Mouse (Mus musculus) midbrain, postnatal 0 days (tissue): Measurements from ENCODE around the gene Gm20708. TPM values are rescaled to one million over a fixed set of nuclear protein-coding genes. Genes with fewer than 3 reads are reported as not detected.

Source experiments
- ATAC-seq: fragments of 200-750 bp; cut with Nextera tagmentation; 2 replicates; pipeline ENCODE4 v1.8.0; 2017; ENCODE audit warnings: moderate number of reproducible peaks, mild to moderate bottlenecking, moderate TSS enrichment, moderate library complexity; ENCODE audit not compliant: low FRiP score
- DNase-seq: peaks from one replicate; pipeline ENCODE4 v3.0.0-alpha.2; 2015; ENCODE audit warnings: low spot score
- H3K27ac ChIP-seq: fragments of 300-500 bp; sonication (generic); 2 replicates; pipeline ENCODE4 v1.5.1; 2014; ENCODE audit warnings: low read depth, mild to moderate bottlenecking, low read length, mixed read lengths
- H3K27me3 ChIP-seq: fragments of 300-500 bp; sonication (generic); 2 replicates; pipeline ENCODE4 v1.6.1; 2014; ENCODE audit warnings: low read length, control low read depth, mixed read lengths; ENCODE audit not compliant: insufficient read depth
- H3K36me3 ChIP-seq: fragments of 300-500 bp; sonication (generic); 2 replicates; pipeline ENCODE4 v1.6.1; 2014; ENCODE audit warnings: low read length, control low read depth, mixed read lengths; ENCODE audit not compliant: insufficient read depth
- H3K4me1 ChIP-seq: fragments of 300-500 bp; sonication (generic); 2 replicates; pipeline ENCODE4 v1.6.1; 2014; ENCODE audit warnings: mild to moderate bottlenecking, control low read depth, antibody characterized with exemption, low read length, mixed read lengths; ENCODE audit not compliant: insufficient read depth
- H3K4me2 ChIP-seq: fragments of 300-500 bp; sonication (generic); 2 replicates; pipeline ENCODE4 v1.6.1; 2014; ENCODE audit warnings: low read depth, mild to moderate bottlenecking, low read length, mixed read lengths; ENCODE audit not compliant: poor library complexity, severe bottlenecking
- H3K4me3 ChIP-seq: fragments of 300-500 bp; sonication (generic); 2 replicates; pipeline ENCODE4 v1.5.1; 2014; ENCODE audit warnings: low read depth, mild to moderate bottlenecking, low read length, moderate library complexity
- H3K9ac ChIP-seq: fragments of 300-500 bp; sonication (generic); replicated peaks from 2 replicates; pipeline ENCODE4 v1.6.1; 2014; ENCODE audit warnings: mild to moderate bottlenecking, low read length, moderate library complexity, mixed read lengths; ENCODE audit not compliant: poor library complexity, severe bottlenecking
- H3K9me3 ChIP-seq: fragments of 300-500 bp; sonication (generic); 2 replicates; pipeline ENCODE4 v1.6.1; 2016; ENCODE audit warnings: low read length, control low read depth
- CTCF ChIP-seq: IDR thresholded peaks from 2 replicates; pipeline ENCODE4 v1.5.1; 2016; ENCODE audit warnings: antibody characterized with exemption, mild to moderate bottlenecking
- WGBS: fragments of 180-500 bp; shearing (Covaris S2); extraction: QIAGEN DNeasy Blood & Tissue Kit; methylation state at CpG from one replicate; pipeline ENCODE4 v1.1.7; 2014; 5-methylcytosine and 5-hydroxymethylcytosine counted together
- polyA plus RNA-seq: library from polyadenylated mRNA; unstranded; fragments of >200 nt; fragmentation: Nextera tagmentation; extraction: Ambion mirVana; gene quantifications from 2 replicates; pipeline ENCODE4 v1.2.1, GENCODE M21; 2015
- total RNA-seq: library from RNA; depleted of rRNA; stranded (reverse); fragments of >200 nt; gene quantifications from 2 replicates; pipeline ENCODE4 v1.2.3, GENCODE M21; 2014

Gene Gm20708
- total and polyA plus RNA-seq, 2 experiments from 2014 or later: 1.2 TPM; not detected in 1

- TF ChIP-seq CTCF: no peak
- Histone ChIP-seq H3K4me3 (no peak overlapping the region), H3K27me3 (no peaks in the 10 kb centered on the region; the same call in 1 of the 2 replicates), H3K4me1 (no peaks in the 10 kb centered on the region), H3K9ac (no peak overlapping the region), H3K4me2 (peak overlapping the region; percentile 99), H3K36me3 (0 out of 2 replicates have a peak, but pooled peaks cover 3% of the 10 kb centered on the region), H3K9me3 (no peaks in the 10 kb centered on the region), H3K27ac (no peak overlapping the region)
- no peak for ATAC-seq
- no peak for DNase-seq
- 68% methylated on average over 12 of the region's 12 CpGs for WGBS
Measured at GRCm38 (mm10) chr11:117871911-117872584, 62.6 kb downstream of the Gm20708 start.

GRCm38 (mm10) chr11:117872861-117873608, 63.6 kb downstream of the Gm20708 start, which contains the start of gene Tha1:
Gene Tha1 (minus strand): TSS chr11:117873481.
- 0 out of 2 replicates have a peak within 1 kb of the TSS, but pooled peaks have one; percentile 43 for H3K27ac ChIP-seq
- TF ChIP-seq CTCF: no peak
- DNase-seq (peak; percentile 87), ATAC-seq (peak; percentile 76)
- peak within 1 kb of the TSS; percentile 99 for H3K4me2 ChIP-seq
- H3K9ac ChIP-seq: peak within 1 kb of the TSS; percentile 72
- 0 out of 2 replicates have a peak, but pooled peaks cover 3% of the 10 kb centered on the region for H3K36me3 ChIP-seq
- no peaks in the 10 kb centered on the region for H3K4me1 ChIP-seq
- 1% methylated on average over 51 of the region's 51 CpGs for WGBS
- H3K4me3 ChIP-seq: peak within 1 kb of the TSS; percentile 71
- H3K9me3 ChIP-seq: no peaks in the 10 kb centered on the region
- H3K27me3 ChIP-seq: no peaks in the 10 kb centered on the region

- Histone ChIP-seq H3K27ac (no peak overlapping the region), H3K27me3 (no peaks in the 10 kb centered on the region), H3K9me3 (no peaks in the 10 kb centered on the region), H3K9ac (no peak overlapping the region), H3K4me2 (no peak overlapping the region), H3K4me3 (no peak overlapping the region), H3K4me1 (no peaks in the 10 kb centered on the region; the same call in 1 of the 2 replicates), H3K36me3 (no peaks in the 10 kb centered on the region)
- peak; percentile 65 for TF ChIP-seq CTCF
- ATAC-seq: no peak
- DNase-seq: peak; percentile 22
- WGBS: 57% methylated on average over 4 of the region's 4 CpGs
Measured at GRCm38 (mm10) chr11:117874419-117874818, 65.0 kb downstream of the Gm20708 start.

- H3K4me2 ChIP-seq: no peak overlapping the region
- TF ChIP-seq CTCF: no peak
- no peaks in the 10 kb centered on the region for H3K9me3 ChIP-seq
- no peak overlapping the region for H3K9ac ChIP-seq
- H3K27me3 ChIP-seq: no peaks in the 10 kb centered on the region
- no peak for DNase-seq
- ATAC-seq: no peak
- WGBS: 29% methylated on average over 6 of the region's 6 CpGs
- no peaks in the 10 kb centered on the region; the same call in 1 of the 2 replicates for H3K4me1 ChIP-seq
- H3K4me3 ChIP-seq: no peak overlapping the region
- no peak overlapping the region for H3K27ac ChIP-seq
- H3K36me3 ChIP-seq: no peaks in the 10 kb centered on the region
Measured at GRCm38 (mm10) chr11:117875681-117876080, 66.2 kb downstream of the Gm20708 start.

GRCm38 (mm10) chr11:117877917-117878745, 68.7 kb downstream of the Gm20708 start:
- no peak overlapping the region for H3K27ac ChIP-seq
- no peaks in the 10 kb centered on the region for H3K27me3 ChIP-seq
- TF ChIP-seq CTCF: no peak
- no peaks in the 10 kb centered on the region for H3K36me3 ChIP-seq
- no peaks in the 10 kb centered on the region for H3K9me3 ChIP-seq
- ATAC-seq: peak; percentile 56
- peak; percentile 83 for DNase-seq
- H3K4me3 ChIP-seq: no peak overlapping the region
- 20% methylated on average over 13 of the region's 13 CpGs for WGBS
- H3K4me1 ChIP-seq: no peaks in the 10 kb centered on the region; the same call in 1 of the 2 replicates
- no peak overlapping the region for H3K9ac ChIP-seq
- H3K4me2 ChIP-seq: no peak overlapping the region
